Mouse (Mus musculus) left cerebral cortex, adult 11 months (tissue): Measurements from ENCODE around the gene 5330417C22Rik.
"Not testable (repeated sequence)": the region's sequence is repeated elsewhere in the genome, so short reads cannot be mapped to it uniquely, and the experiment has no call there.

Source experiments
- DNase-seq: peaks from one replicate; pipeline ENCODE4 v3.0.0; 2022; ENCODE audit warnings: low spot score

5330417C22Rik gene

GRCm38 (mm10) chr3:108533114-108533885 lies 3.0 kb downstream of the 5330417C22Rik start:
- no peak for DNase-seq

GRCm38 (mm10) chr3:108528489-108528888 lies 7.8 kb downstream of the 5330417C22Rik start:
- no peak for DNase-seq

DNA sequence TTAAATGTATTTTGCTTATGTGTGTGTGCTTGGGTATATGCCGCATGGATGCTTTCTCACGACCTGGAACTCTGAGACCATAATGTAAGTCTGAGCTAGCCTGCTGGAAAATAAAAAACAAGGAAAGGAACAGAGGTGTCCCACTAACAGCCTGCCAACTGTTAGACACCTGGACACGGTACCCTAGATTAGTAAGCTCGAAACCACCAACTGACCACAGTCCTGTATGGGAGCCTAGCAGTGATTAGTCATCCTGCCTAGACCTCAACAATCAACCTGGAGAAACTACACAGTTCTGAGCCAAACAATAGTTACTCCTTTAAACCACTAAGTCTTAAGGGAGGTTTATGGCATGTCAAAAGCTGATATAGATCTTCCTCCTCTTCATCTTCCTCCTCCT lies 12.9 kb downstream of the 5330417C22Rik start:
- no peak for DNase-seq

GRCm38 (mm10) chr3:108518276-108518675 lies 18.1 kb downstream of the 5330417C22Rik start:
- no peak for DNase-seq

DNA sequence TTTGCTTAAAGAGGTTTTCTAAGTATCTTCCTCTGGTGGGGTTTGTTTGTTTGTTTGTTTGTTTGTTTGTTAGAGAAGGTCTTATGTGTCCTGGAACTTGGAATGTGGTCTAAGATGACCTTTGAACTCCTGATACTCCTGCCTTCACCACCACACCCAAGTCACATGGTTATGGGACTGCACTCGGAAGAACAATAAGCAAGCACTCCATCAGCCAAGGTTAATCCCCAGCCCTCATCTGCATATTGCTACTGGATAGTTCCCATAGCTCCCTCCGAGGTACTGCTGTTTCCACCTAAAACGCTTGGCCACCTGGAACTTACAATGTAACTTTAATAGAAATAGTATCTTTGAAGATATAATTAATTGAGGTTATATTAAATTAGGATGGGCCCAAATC lies 22.9 kb downstream of the 5330417C22Rik start:
- no peak for DNase-seq

- no peak for DNase-seq
Observed at GRCm38 (mm10) chr3:108510716-108511483, 25.4 kb downstream of the 5330417C22Rik start.

GRCm38 (mm10) chr3:108510156-108510555 lies 26.2 kb downstream of the 5330417C22Rik start:
- DNase-seq = no peak

GRCm38 (mm10) chr3:108508745-108509474 lies 27.4 kb downstream of the 5330417C22Rik start:
- DNase-seq = no peak

DNA sequence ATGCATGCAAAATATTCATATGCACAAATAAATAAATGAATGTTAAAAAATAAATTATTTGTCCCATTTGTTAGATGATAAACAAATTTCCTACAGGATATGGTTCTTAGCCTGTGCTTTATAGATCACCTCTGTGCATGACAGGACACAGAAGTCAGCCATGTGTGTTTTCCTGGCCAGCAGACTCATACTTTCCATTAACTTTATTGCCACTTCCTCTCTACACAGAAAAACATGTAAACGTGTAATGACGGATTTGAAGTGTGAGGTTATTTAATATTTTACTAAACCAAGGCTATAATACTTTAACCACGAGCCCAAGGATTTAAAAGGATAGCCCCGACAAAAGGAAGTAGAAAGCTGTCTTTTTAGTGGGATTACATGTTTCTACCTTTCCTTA lies 32.4 kb downstream of the 5330417C22Rik start:
- no peak for DNase-seq

DNA sequence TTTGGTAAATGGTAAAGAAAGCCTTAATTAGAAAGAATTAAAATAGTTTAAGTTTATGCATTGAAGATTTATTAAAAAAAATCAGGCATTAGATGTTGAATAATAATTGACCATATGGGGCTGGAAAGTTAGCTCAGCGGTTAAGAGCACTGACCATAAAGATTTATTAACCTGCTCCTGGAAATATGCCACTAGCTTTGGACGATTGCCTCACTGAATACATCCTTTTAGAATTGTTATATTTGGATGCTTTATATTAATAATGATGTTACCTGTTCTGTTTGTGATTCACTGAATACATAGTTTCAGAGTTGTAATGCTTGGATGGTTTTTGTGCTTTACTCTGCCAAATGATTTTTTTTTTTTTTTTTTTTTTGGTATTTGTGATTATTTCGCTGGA lies 34.9 kb downstream of the 5330417C22Rik start:
- DNase-seq = not testable (repeated sequence)

GRCm38 (mm10) chr3:108499826-108500225 lies 36.5 kb downstream of the 5330417C22Rik start:
- DNase-seq = no peak

DNA sequence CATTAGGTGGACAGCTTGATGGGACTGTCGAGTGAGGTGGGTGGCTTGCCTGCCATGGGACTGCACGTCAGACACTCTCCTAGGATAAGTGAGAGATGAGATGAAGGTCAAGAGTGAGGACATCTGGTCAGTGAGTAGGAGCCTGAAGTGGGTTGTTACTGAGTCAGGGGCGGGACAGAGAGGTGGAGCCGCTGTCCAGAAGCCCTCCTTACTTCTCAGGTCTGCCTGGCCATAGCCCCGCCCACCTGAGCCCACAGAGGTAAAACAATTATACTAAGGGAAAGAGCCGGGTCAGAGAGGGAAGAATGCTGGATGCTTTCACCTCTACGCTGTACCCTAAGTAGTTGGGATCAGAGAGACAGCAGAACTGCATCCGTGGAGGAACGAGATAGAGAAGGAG lies 38.7 kb downstream of the 5330417C22Rik start:
- no peak for DNase-seq

DNA sequence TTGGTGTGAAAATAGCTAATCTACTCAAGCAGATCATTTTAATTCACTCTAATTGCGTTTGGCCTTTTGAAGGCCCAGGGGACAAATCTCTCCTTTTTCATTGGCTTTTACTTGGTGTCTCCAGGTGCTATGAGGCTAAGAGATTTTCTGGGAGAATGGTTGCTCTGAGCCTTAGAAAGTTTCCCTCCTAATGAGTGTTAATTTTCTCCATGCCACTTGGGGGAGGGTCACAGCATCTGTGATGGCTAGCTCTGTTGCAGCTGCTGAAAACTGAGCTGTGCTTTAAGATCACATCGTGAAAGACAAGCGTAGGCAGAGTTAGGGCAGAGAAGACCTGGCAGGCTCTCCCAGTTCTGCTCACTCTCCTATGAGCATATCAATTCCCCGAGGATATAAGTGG lies 40.9 kb downstream of the 5330417C22Rik start:
- no peak for DNase-seq

GRCm38 (mm10) chr3:108494861-108495474 lies 41.4 kb downstream of the 5330417C22Rik start:
- DNase-seq = no peak

DNA sequence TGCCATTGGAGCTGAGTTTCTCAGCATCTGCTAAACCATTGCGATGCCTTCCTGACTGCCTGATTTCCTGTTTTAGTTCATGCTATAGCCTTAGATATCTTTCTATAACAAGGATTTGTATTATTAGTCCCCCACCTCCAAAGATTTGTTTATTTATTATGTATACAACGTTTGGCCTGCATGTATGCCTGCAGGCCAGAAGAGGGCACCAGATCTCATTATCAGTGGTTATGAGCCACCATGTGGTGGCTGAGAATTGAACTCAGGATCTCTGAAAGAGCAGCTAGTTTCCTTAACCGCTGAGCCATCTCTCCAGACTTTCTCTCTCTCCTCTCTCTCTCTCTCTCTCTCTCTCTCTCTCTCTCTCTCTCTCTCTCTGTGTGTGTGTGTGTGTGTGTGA lies 46.4 kb downstream of the 5330417C22Rik start:
- DNase-seq = no peak

DNA sequence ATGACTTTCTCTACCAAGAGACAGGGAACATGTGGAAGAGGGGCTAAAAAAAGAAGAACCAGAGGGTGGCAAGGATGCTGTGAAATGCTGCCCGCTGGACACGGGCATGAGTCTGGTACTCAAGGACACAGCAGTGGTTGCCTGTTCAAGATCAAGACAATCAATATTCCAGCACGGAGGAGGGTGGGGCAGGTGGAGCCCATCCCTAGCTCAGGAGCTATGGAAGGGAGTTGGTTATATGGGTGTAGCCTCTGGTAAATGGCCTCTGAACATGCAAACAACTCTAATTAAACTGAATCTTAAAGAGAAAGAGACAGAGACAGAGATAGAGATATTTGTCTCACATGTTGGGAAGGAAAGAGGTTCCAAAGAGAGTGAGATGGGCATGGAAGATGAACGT lies 51.6 kb downstream of the 5330417C22Rik start:
- DNase-seq = no peak

GRCm38 (mm10) chr3:108478800-108479199 lies 57.5 kb downstream of the 5330417C22Rik start:
- DNase-seq = no peak

DNA sequence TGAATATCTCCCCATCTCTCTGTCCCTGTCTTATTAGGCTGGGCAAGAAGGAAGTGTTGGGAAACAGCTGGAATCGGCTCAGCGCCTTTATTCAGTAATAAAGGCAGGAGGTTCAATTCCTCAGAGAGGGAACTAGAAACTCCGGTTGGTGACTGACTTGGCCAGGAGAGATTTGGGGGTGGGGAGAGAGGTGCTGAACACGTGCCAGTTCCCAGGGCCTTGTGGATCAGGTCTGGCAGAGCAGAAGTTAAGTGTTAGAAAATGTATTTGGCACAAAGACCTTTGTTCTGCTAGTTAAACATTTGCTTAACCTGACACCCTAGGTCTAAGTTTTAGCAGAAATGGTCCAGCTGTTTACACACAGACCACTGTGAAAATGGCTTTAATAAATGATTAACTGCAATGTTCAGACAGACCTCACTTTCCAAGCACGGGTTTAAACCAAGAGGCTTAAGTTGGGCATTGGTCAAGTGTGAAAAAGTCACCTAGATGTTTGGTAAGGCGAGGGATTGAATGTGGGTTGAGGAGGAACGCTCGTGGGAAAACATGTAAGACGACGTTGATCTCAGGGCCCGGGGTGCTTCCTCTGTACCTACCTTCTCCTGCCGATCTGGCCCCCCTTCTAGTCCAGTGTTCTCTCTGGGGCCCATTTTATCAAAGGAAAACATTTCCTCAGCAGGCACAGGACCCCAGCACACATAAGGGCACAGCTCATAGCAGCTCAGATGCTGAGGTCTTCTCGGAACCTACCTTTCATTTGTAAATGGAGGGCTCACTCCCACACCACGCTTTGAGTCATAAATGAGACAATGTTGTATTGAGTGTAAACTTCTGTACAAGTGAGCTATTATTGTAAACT lies 59.3 kb downstream of the 5330417C22Rik start:
- no peak for DNase-seq

- DNase-seq = no peak
Observed at GRCm38 (mm10) chr3:108475496-108475895, 60.8 kb downstream of the 5330417C22Rik start.

DNA sequence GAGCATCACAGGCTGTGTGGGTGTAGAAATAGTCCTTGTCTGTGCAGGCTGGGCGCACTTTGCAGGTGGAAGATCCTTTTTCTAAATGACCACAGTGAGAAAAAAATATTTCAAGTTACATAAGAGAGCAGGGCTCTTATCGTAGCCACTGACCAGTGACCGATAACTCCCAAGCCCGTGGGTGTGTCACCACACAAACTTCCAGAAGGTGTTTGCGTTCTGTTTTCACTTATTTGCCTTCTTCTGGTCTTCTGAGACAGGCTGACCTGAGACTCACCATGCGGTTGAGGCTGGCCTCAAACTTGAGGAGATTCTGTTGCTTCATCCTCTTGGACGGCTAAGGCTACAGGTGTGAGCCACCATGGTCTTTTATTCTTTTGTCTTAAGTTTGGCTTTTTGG lies 61.4 kb downstream of the 5330417C22Rik start:
- no peak for DNase-seq

DNA sequence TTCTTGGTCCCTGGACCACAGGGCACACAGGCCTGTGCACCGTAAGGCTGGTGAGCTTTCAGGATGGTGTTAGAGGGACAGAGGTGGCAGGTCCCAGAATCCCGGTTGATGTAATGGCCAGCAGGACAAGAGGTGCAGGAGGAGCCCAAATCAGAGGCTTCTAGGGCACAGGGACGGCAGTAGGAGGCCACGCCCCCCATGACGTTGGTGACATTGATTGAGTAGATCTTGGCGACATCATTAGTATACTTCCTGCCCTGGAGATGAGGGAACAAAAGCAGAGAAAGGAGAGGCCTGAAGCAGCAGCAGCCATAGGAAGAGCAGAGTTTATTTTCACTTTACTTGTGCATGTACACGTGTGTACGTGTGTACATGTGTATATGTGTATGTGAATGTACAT lies 68.6 kb downstream of the 5330417C22Rik start:
- no peak for DNase-seq
